Mouse (Mus musculus): ENCODE results near the gene Pkd1l1.

DNA sequence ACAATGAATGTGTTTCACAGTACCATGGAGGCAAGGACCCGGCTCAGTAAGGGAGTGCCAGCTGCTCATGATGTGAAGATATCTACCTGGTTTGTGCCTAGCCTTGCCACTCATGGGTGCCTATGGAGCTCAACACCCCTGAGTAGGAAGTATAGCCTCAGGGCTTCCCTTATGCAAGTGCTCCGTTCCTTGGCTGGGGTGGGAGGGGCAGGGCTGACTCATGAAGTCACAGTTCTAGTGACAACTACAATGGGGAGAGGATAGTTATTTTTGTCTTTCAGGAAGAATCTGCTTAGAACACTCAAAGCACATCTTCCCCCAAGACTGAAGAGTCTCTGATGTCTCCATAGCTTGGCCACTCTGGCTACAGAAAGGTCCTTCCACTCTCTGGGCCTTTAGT lies 125.4 kb downstream of the Pkd1l1 start:
- TF ChIP-seq ZC3H11A (IDR thresholded peaks at IDR 0.05; ENCODE audit: borderline replicate concordance, low read depth, low read length) (no peak), ZNF384 (IDR thresholded peaks at IDR 0.05; ENCODE audit: low read depth, low read length) (no peak)

All from ES-E14 (cell line).